Mouse (Mus musculus) G1E (cell line): ENCODE data around the gene Apbb2.

Experiments used
- CTCF ChIP-seq: IDR thresholded peaks from 2 replicates; pipeline ENCODE4 v1.5.1; 2012; ENCODE audit warnings: low read depth, low read length, inconsistent platforms, mixed read lengths
- GATA1 ChIP-seq: IDR thresholded peaks from 2 replicates; pipeline ENCODE4 v1.6.1; 2012; ENCODE audit warnings: borderline replicate concordance, low read length, inconsistent platforms, mixed read lengths
- GATA2 ChIP-seq: IDR thresholded peaks from 2 replicates; pipeline ENCODE4 v1.6.1; 2012; ENCODE audit warnings: low read depth, low read length, inconsistent platforms, borderline replicate concordance
- POLR2AphosphoS5 ChIP-seq: IDR thresholded peaks from 2 replicates; pipeline ENCODE4 v1.6.1; 2012; ENCODE audit warnings: low read depth, low read length, inconsistent platforms; ENCODE audit not compliant: insufficient replicate concordance
- TAL1 ChIP-seq: conservative IDR thresholded peaks from 2 replicates; pipeline ENCODE4 v1.6.1; 2012; ENCODE audit warnings: low read depth, low read length, inconsistent platforms, mixed read lengths

GRCm38 (mm10) chr5:66378968-66379367 is 239.6 kb downstream of the Apbb2 start:
- TF ChIP-seq CTCF (no peak), GATA1 (no peak), TAL1 (no peak), POLR2AphosphoS5 (no peak), GATA2 (no peak)
